Mouse (Mus musculus) MEL (cell line): ENCODE results near the gene Tmem164. TPM values are rescaled to one million over a fixed set of nuclear protein-coding genes. Genes with fewer than 3 reads are reported as not detected.

Source experiments
- DNase-seq: peaks from one replicate; pipeline ENCODE4 v3.0.0; 2011; ENCODE audit warnings: low read depth, low spot score
- H3K27ac ChIP-seq: 2 replicates; pipeline ENCODE4 v1.5.1; 2012; ENCODE audit warnings: low read depth, mild to moderate bottlenecking, control low read depth, low read length, moderate library complexity; ENCODE audit not compliant: control insufficient read depth
- H3K27me3 ChIP-seq, 2 experiments: fragments of 150-350 bp in 1 of 2; sonication (generic) in 1 of 2; 2 replicates each; pipeline ENCODE4 v1.6.1; 2012; ENCODE audit warnings: low read length in 2 of 2, mild to moderate bottlenecking in 2 of 2, improper control_type of control experiment in 1 of 2, moderate library complexity in 1 of 2; ENCODE audit not compliant: insufficient read depth in 2 of 2, control insufficient read depth in 1 of 2
- H3K36me3 ChIP-seq, 2 experiments: 2 replicates each; pipeline ENCODE4 v1.6.1; 2012 to 2014; ENCODE audit warnings: low read length in 2 of 2, improper control_type of control experiment in 1 of 2, inconsistent platforms in 1 of 2, mild to moderate bottlenecking in 1 of 2; ENCODE audit not compliant: insufficient read depth in 2 of 2, control insufficient read depth in 1 of 2
- H3K4me1 ChIP-seq, 2 experiments: fragments of 150-350 bp in 1 of 2; sonication (generic) in 1 of 2; 2 replicates each; pipeline ENCODE4 v1.6.1; 2012; ENCODE audit warnings: low read length in 2 of 2, improper control_type of control experiment in 1 of 2, mild to moderate bottlenecking in 1 of 2; ENCODE audit not compliant: insufficient read depth in 2 of 2, control insufficient read depth in 1 of 2
- H3K4me3 ChIP-seq, 2 experiments: fragments of 150-350 bp in 1 of 2; sonication (generic) in 1 of 2; 2 replicates each; pipeline ENCODE4 v1.5.1; 2012; ENCODE audit warnings: low read depth in 2 of 2, low read length in 2 of 2, mild to moderate bottlenecking in 2 of 2, moderate library complexity in 2 of 2, control low read depth in 1 of 2, improper control_type of control experiment in 1 of 2; ENCODE audit not compliant: control insufficient read depth in 1 of 2, insufficient read depth in 1 of 2
- H3K79me2 ChIP-seq: 2 replicates; pipeline ENCODE4 v1.6.1; 2012; ENCODE audit warnings: mild to moderate bottlenecking, low read length, moderate library complexity; ENCODE audit not compliant: control insufficient read depth, poor library complexity, insufficient read depth
- H3K9ac ChIP-seq: 2 replicates; pipeline ENCODE4 v1.6.1; 2012; ENCODE audit warnings: low read depth, mild to moderate bottlenecking, control low read depth, low read length, moderate library complexity; ENCODE audit not compliant: control insufficient read depth, poor library complexity, severe bottlenecking
- H3K9me3 ChIP-seq: fragments of 150-350 bp; sonication (generic); replicated peaks from 2 replicates; pipeline ENCODE4 v1.6.1; 2012; ENCODE audit warnings: mild to moderate bottlenecking, low read length, improper control_type of control experiment, moderate library complexity; ENCODE audit not compliant: insufficient read depth
- E2F4 ChIP-seq: IDR thresholded peaks from 2 replicates; pipeline ENCODE4 v1.6.1; 2011; ENCODE audit warnings: low read depth, low read length, improper control_type of control experiment, borderline replicate concordance
- ELF1 ChIP-seq: IDR thresholded peaks from 2 replicates; pipeline ENCODE4 v1.6.1; 2014; ENCODE audit warnings: low read depth, mild to moderate bottlenecking, inconsistent platforms, low read length, improper control_type of control experiment, moderate library complexity
- EP300 ChIP-seq, 2 experiments: IDR thresholded peaks; 2 replicates each; pipeline ENCODE4 v1.6.1; 2011; ENCODE audit warnings: improper control_type of control experiment in 2 of 2, low read length in 2 of 2, low read depth in 1 of 2, mild to moderate bottlenecking in 1 of 2
- GATA1 ChIP-seq: IDR thresholded peaks from 2 replicates; pipeline ENCODE4 v1.6.1; 2011; ENCODE audit warnings: low read depth, low read length, improper control_type of control experiment
- KAT2A ChIP-seq: conservative IDR thresholded peaks from 2 replicates; pipeline ENCODE4 v1.6.1; 2012; ENCODE audit warnings: low read depth, low read length, improper control_type of control experiment, inconsistent platforms
- MAFK ChIP-seq: IDR thresholded peaks from 2 replicates; pipeline ENCODE4 v1.6.1; 2011; ENCODE audit warnings: low read depth, mild to moderate bottlenecking, low read length, improper control_type of control experiment, borderline replicate concordance
- MAX ChIP-seq: IDR thresholded peaks from 2 replicates; pipeline ENCODE4 v1.6.1; 2011; ENCODE audit warnings: low read length, improper control_type of control experiment
- MAZ ChIP-seq: IDR thresholded peaks from 2 replicates; pipeline ENCODE4 v1.6.1; 2012; ENCODE audit warnings: low read depth, mild to moderate bottlenecking, inconsistent platforms, low read length, improper control_type of control experiment
- MEF2A ChIP-seq: IDR thresholded peaks from 2 replicates; pipeline ENCODE4 v1.6.1; 2014; ENCODE audit warnings: low read depth, mild to moderate bottlenecking, inconsistent platforms, low read length, improper control_type of control experiment; ENCODE audit not compliant: poor library complexity, insufficient replicate concordance, severe bottlenecking; ENCODE audit errors: extremely low read depth
- MYC ChIP-seq: IDR thresholded peaks from 2 replicates; pipeline ENCODE4 v1.6.1; 2011; ENCODE audit warnings: low read depth, mild to moderate bottlenecking, low read length, improper control_type of control experiment, moderate library complexity
- NELFE ChIP-seq: IDR thresholded peaks from 2 replicates; pipeline ENCODE4 v1.6.1; 2011; ENCODE audit warnings: low read depth, low read length, improper control_type of control experiment
- NRF1 ChIP-seq: IDR thresholded peaks from 2 replicates; pipeline ENCODE4 v1.6.1; 2014; ENCODE audit warnings: low read depth, mild to moderate bottlenecking, inconsistent platforms, low read length, improper control_type of control experiment, moderate library complexity; ENCODE audit not compliant: poor library complexity, insufficient read depth, severe bottlenecking
- POLR2A ChIP-seq, 2 experiments: IDR thresholded peaks; 2 replicates each; pipeline ENCODE4 v1.6.1; 2011 to 2012; ENCODE audit warnings: low read length in 2 of 2, mild to moderate bottlenecking in 2 of 2, control low read depth in 1 of 2, improper control_type of control experiment in 1 of 2, low read depth in 1 of 2, moderate library complexity in 1 of 2; ENCODE audit not compliant: control insufficient read depth in 1 of 2, insufficient read depth in 1 of 2, poor library complexity in 1 of 2
- POLR2AphosphoS2 ChIP-seq: IDR thresholded peaks from 2 replicates; pipeline ENCODE4 v1.6.1; 2011; ENCODE audit warnings: low read length, improper control_type of control experiment
- RAD21 ChIP-seq: IDR thresholded peaks from 2 replicates; pipeline ENCODE4 v1.6.1; 2011; ENCODE audit warnings: mild to moderate bottlenecking, low read depth, low read length, improper control_type of control experiment
- TAL1 ChIP-seq: IDR thresholded peaks from 2 replicates; pipeline ENCODE4 v1.6.1; 2012; ENCODE audit warnings: mild to moderate bottlenecking, inconsistent platforms, low read length, moderate library complexity, mixed read lengths
- TBP ChIP-seq: IDR thresholded peaks from 2 replicates; pipeline ENCODE4 v1.8.0; 2011; ENCODE audit warnings: low read depth, low read length, improper control_type of control experiment
- UBTF ChIP-seq: IDR thresholded peaks from 2 replicates; pipeline ENCODE4 v1.6.1; 2012; ENCODE audit warnings: low read depth, mild to moderate bottlenecking, inconsistent platforms, low read length, improper control_type of control experiment, moderate library complexity, borderline replicate concordance; ENCODE audit not compliant: insufficient read depth
- polyA plus RNA-seq, 2 experiments: library from polyadenylated mRNA; stranded (reverse) in 1 of 2; unstranded in 1 of 2; fragments of >175 nt in 1 of 2; fragments of >200 nt in 1 of 2; gene quantifications; 2 replicates each; pipeline versions ENCODE4 v1.2.1 to v1.2.4; 2012; ENCODE audit warnings: low replicate concordance in 2 of 2, low read depth in 1 of 2; ENCODE audit not compliant: insufficient read length in 2 of 2, insufficient read depth in 1 of 2, missing spikeins in 1 of 2
- total RNA-seq: library from RNA; depleted of rRNA; stranded (reverse); fragments of 300-350 nt; gene quantifications from 2 replicates; pipeline ENCODE4 v1.2.3, GENCODE M21; 2012

Tmem164 gene
- total and polyA plus RNA-seq, 3 experiments: 34.3 to 92.4 (median 72.8) TPM

DNA sequence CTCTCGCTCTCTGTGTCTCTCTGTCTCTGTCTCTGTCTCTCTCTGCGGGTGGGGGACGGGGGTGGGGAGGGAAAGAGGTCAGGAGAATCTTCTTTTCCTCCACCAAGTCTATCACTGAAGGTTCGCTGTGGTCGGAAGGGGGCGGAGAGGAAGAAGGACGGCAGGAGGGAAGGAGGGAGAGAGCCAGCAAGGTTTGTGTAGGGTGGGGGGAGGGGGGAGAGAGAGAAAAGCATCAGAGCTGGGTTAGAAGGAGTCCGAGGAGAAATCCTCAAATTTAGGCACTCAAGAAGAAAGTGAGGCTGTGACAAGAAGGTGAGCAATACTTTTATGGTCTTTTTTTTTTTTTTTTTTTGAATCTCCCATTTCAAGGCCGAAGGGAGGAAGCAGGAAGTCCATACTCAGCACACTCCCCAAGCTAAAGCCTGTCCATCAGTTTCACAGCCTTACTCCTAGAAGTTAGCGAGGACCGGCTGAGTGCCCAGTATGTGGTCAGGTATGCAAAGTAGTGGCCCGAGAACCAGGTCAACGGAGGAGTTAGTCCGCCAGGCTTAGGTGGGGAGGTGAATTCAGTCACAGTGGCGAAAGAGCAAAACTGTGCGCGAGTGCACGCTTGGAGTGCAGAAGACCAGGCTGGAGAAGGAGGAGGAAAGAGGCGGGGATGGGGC is 683 bp upstream of the Tmem164 start (continued):
- TF ChIP-seq GATA1: no peak
- no peak for TF ChIP-seq RAD21
- peak; percentile 48 to 84; a peak in 3 of 4 replicates for TF ChIP-seq POLR2A (IDR thresholded peaks at IDR 0.05; ENCODE audit: control insufficient read depth in 1 of 2, insufficient read depth in 1 of 2, low read depth in 1 of 2, low read length in 2 of 2, poor library complexity in 1 of 2)
- TF ChIP-seq NRF1: no peak
- TF ChIP-seq MAFK: no peak
- no peak for TF ChIP-seq MEF2A
- TF ChIP-seq EP300 (IDR thresholded peaks at IDR 0.05; ENCODE audit: low read depth in 1 of 2, low read length in 2 of 2): peak in 1 of 2 experiments; percentile 50; a peak in 2 of 4 replicates

DNA sequence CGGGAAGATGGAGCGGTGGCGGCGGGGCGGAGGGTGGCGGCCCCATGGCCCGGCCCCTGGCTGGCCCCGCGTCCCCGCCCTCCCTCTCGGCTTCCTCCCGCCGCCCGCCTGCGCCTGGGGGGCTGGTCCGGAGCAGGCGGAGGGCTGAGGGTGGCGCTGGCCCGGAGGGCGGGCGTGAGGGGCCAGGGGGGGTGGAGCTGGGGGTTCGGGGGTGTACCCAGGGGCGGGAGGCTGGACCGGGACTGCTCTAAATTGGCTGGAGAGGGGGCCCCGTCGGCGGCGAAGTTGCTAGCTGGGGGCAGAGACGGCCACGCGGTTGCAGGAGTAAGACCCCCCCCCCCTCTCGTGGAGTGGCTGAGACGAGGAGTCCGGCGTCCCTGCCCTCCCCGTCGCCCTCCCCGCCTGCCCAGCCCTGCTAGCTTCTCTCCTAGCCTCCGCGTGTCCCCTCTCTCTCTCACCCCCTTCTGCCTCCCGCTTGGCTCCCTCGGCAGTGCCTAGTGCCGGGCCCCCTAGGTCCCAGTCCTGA is 473 bp downstream of the Tmem164 start:
- H3K27ac ChIP-seq: peak overlapping the region; percentile 98
- no peaks in the 10 kb centered on the region for H3K9me3 ChIP-seq
- peak overlapping the region; percentile 89 for H3K9ac ChIP-seq
- no peaks in the 10 kb centered on the region for H3K27me3 ChIP-seq
- peak; percentile 87 for DNase-seq
- H3K4me1 ChIP-seq: peaks cover 8 to 49% of the 10 kb centered on the region in 2 experiments
- H3K4me3 ChIP-seq: peak overlapping the region; percentile 86 to 88
- no peak for TF ChIP-seq GATA1
- peak; percentile 45; the same call in 1 of the 2 replicates for TF ChIP-seq NRF1
- 0 out of 2 replicates have a peak, but pooled peaks have one; percentile 24 for TF ChIP-seq MAX
- peak; percentile 77 for TF ChIP-seq MAZ
- peak; percentile 84; the same call in 1 of the 2 replicates for TF ChIP-seq UBTF
- TF ChIP-seq MAFK: no peak
- no peak for TF ChIP-seq KAT2A
- no peak for TF ChIP-seq POLR2AphosphoS2
- TF ChIP-seq MYC: no peak
- TF ChIP-seq ELF1: no peak
- TF ChIP-seq E2F4: no peak
- 0 out of 2 replicates have a peak, but pooled peaks have one; percentile 23 for TF ChIP-seq TBP
- peak; percentile 54 for TF ChIP-seq NELFE
- TF ChIP-seq TAL1: no peak
- peaks cover 48% of the 10 kb centered on the region for H3K79me2 ChIP-seq
- H3K36me3 ChIP-seq: peaks cover 0 to 56% of the 10 kb centered on the region in 2 experiments; a peak in 3 of 4 replicates
